Mouse (Mus musculus): Measurements from ENCODE around the gene D5Ertd577e.
"Not testable (repeated sequence)": the region's sequence is repeated elsewhere in the genome, so short reads cannot be mapped to it uniquely, and the experiment has no call there.

Gene D5Ertd577e

GRCm38 (mm10) chr5:95456506-95456905 lies at the start of gene D5Ertd577e:
TSS of gene D5Ertd577e (plus strand) at chr5:95456806.
- not testable (repeated sequence) for DNase-seq (ENCODE audit: low read depth)

GRCm38 (mm10) chr5:95510458-95510857 lies 53.9 kb downstream of the D5Ertd577e start, which contains the start of gene Gm3286:
TSS of gene Gm3286 (plus strand) at chr5:95510758.
- not testable (repeated sequence) for DNase-seq (ENCODE audit: low read depth)
